Mouse (Mus musculus): ENCODE measurements at regions not wholly inside any gene's neighbourhood (a gene's known extent, or its start where the extent isn't known, plus 50 kb on each side); places are given as distances from the start of the nearest gene placed in this dataset.

- no peak for DNase-seq
Observed at GRCm38 (mm10) chr14:58487836-58488235, 417.5 kb downstream of the Fgf9 start.

GRCm38 (mm10) chr14:58480454-58480853 is 410.1 kb downstream of the Fgf9 start:
- DNase-seq = no peak

GRCm38 (mm10) chr14:58470678-58471077 is 400.3 kb downstream of the Fgf9 start:
- DNase-seq = no peak

GRCm38 (mm10) chr14:58468451-58468850 is 398.1 kb downstream of the Fgf9 start:
- no peak for DNase-seq

GRCm38 (mm10) chr14:58467856-58468255 is 397.5 kb downstream of the Fgf9 start:
- DNase-seq = no peak

GRCm38 (mm10) chr14:58446776-58447354 is 376.5 kb downstream of the Fgf9 start:
- DNase-seq = no peak

GRCm38 (mm10) chr14:58444496-58444895 is 374.1 kb downstream of the Fgf9 start:
- no peak for DNase-seq

GRCm38 (mm10) chr14:58442501-58442900 is 372.2 kb downstream of the Fgf9 start:
- DNase-seq = no peak

GRCm38 (mm10) chr14:58439963-58440362 is 369.6 kb downstream of the Fgf9 start:
- no peak for DNase-seq

- DNase-seq = no peak
Observed at GRCm38 (mm10) chr14:58436096-58436495, 365.7 kb downstream of the Fgf9 start.

- no peak for DNase-seq
Observed at GRCm38 (mm10) chr14:58426472-58426871, 356.1 kb downstream of the Fgf9 start.

- DNase-seq = no peak
Observed at GRCm38 (mm10) chr14:58421904-58422303, 351.6 kb downstream of the Fgf9 start.

GRCm38 (mm10) chr14:58417545-58417944 is 347.2 kb downstream of the Fgf9 start:
- DNase-seq = no peak

GRCm38 (mm10) chr14:58392055-58392726 is 321.8 kb downstream of the Fgf9 start:
- DNase-seq = no peak

GRCm38 (mm10) chr14:58390741-58391140 is 320.4 kb downstream of the Fgf9 start:
- peak; percentile 12 for DNase-seq

- DNase-seq = no peak
Observed at GRCm38 (mm10) chr14:58387348-58388000, 317.1 kb downstream of the Fgf9 start.

- DNase-seq = no peak
Observed at GRCm38 (mm10) chr14:58375056-58375455, 304.7 kb downstream of the Fgf9 start.

GRCm38 (mm10) chr14:58356824-58357223 is 286.5 kb downstream of the Fgf9 start:
- no peak for DNase-seq

GRCm38 (mm10) chr14:58352986-58353385 is 282.6 kb downstream of the Fgf9 start:
- peak; percentile 32 for DNase-seq

GRCm38 (mm10) chr14:58336148-58336547 is 265.8 kb downstream of the Fgf9 start:
- no peak for DNase-seq

GRCm38 (mm10) chr14:58323164-58323563 is 252.8 kb downstream of the Fgf9 start:
- no peak for DNase-seq

GRCm38 (mm10) chr14:58322461-58322860 is 252.1 kb downstream of the Fgf9 start:
- DNase-seq = no peak

- DNase-seq = no peak
Observed at GRCm38 (mm10) chr14:58321875-58322274, 251.5 kb downstream of the Fgf9 start.

- no peak for DNase-seq
Observed at GRCm38 (mm10) chr14:58321234-58321633, 250.9 kb downstream of the Fgf9 start.
